Mouse (Mus musculus): ENCODE measurements around the gene Dysf.
"Not testable (repeated sequence)": the region's sequence is repeated elsewhere in the genome, so short reads cannot be mapped to it uniquely, and the experiment has no call there.

The Dysf gene

GRCm38 (mm10) chr6:84008363-84009171 is at the start of gene Dysf:
TSS of gene Dysf (plus strand) at chr6:84008590.
- no peak for DNase-seq

- no peak for DNase-seq
Measured at GRCm38 (mm10) chr6:83987642-83988041, 20.7 kb upstream of the Dysf start.

DNA sequence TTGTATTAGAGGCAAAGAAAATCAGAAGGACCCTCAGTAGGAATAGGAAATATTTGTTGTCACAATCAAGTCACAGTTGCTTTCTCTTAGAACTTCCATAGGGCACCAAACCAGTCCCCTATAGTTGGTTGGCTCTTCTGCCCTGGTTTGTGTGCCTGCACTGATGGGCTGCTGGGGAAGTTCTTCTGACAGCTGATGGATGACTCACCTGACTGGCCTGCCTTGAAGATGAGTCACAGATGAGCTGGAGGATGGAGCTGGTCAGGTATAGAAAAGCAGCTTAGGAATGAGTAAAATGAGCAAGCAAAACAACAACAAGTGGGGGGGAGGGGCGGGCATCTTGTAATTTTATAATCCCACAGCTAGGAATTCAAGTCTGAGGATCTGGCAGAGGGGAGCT is 5.7 kb upstream of the Dysf start:
- no peak for DNase-seq

GRCm38 (mm10) chr6:84004295-84004694 is 4.1 kb upstream of the Dysf start:
- no peak for DNase-seq

GRCm38 (mm10) chr6:84009172-84009872 is 932 bp downstream of the Dysf start:
- no peak for DNase-seq

- DNase-seq = no peak
Measured at GRCm38 (mm10) chr6:84009915-84010302, 1.5 kb downstream of the Dysf start.

- no peak for DNase-seq
Measured at GRCm38 (mm10) chr6:84010303-84011225, 2.2 kb downstream of the Dysf start.

- DNase-seq = not testable (repeated sequence)
Measured at GRCm38 (mm10) chr6:84014961-84015683, 6.7 kb downstream of the Dysf start.

DNA sequence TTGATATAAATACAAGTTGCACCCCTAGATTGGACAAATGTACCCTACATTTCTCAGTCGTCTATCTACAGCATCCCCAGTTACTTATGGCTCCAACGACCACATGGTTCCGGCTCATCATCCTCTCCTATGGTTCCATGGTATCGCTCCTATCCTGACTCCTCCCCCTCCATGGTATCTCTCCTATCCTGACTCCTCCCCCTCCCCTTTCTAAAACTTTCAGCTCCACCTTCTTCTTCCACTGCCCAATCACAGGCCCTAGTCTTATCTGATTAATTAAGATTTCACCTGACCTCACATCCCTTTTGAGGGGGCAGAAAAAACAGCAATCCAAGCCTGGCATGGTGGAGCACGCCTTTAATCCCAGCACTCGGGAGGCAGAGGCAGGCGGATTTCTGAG is 8.5 kb downstream of the Dysf start:
- DNase-seq = no peak

DNA sequence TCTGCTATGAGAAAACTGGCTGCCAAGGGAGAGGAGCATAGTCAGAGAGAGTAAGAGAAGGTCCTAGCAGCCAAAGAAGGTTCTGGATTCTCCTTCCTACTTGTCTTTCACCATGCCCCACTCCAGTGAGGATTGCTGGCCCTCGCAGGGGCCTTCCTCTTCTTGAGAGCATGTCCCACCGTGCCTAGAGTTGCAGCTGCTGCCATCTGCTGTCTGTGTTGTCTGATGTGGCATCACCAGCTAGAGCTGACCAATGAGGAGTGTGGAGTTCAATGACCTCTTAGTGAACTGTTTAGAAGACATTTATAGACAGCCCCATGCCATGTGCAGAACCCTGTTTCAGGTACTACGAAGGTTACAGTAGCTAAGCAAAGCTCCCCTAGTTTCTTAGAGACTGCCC is 9.0 kb downstream of the Dysf start:
- DNase-seq = no peak

DNA sequence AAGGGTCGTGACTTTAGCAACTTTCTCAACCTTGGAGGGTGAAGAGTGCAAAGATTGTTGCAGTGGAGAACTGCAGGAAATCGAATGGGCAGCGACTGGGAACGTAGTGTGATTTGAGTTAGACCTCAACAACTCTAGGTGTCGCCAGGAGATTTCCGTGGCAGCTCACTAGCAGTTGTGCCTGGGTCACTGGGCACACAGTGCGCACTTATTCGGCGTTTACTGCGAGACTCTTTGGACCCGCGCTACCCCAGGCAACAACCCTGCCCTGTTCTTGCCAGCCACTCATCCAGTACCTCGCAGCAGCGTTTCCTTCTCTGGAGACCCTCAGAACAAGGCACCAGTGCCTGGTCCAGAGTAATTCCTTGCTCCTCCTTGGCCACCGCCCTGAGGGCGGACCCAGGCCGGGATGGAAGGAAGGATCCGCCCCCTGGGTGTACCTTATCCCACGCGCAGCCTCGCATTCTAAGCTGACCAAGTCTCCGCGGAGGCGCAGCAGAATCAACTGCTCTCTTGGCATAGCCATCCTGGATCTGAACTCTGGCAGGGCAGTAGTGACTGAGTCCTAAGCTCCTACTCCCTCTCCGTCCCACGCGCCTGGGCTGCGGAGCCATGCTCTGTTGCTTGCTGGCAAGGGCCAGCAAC is 10.6 kb downstream of the Dysf start:
- DNase-seq = no peak

DNA sequence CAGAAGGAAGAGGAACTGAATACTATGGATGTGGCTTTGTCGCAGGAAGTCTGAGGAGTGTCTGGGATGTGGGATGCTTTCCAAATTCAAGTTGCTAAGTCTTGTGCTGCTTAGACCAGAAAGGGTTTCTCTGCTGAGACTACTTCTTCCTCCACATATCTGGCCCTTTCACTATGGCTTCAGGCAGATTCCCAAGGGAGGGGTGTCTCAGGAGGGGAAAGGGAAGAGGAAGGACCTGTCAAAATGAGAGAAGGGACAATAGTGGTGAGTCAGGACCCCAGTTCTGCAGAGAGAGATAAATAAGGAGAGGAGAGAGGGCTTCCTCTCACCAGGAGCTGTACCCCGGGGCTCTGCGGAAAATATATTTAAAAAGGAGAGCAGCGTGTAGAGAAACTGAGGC is 11.6 kb downstream of the Dysf start:
- DNase-seq = no peak

GRCm38 (mm10) chr6:84021990-84022389 is 13.6 kb downstream of the Dysf start:
- DNase-seq = no peak

DNA sequence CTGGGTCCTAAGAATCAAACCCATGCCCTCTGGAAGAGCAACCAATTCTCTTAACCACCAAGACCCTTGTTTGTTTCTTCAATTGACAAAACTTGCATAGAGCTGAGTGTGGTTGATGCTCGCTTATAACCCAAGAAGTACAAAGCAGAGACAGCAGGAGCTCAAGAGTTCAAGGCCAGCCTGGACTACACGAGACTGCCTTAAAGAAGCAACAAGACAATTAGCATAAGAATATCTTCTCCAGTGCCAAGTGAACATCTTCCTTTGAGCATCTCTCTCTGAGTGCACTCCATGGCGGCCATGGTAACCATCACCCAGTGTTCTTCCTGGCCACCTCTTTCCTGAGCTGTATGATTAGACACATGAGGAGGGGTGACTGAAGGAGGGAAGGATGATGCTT is 17.2 kb downstream of the Dysf start:
- no peak for DNase-seq

DNA sequence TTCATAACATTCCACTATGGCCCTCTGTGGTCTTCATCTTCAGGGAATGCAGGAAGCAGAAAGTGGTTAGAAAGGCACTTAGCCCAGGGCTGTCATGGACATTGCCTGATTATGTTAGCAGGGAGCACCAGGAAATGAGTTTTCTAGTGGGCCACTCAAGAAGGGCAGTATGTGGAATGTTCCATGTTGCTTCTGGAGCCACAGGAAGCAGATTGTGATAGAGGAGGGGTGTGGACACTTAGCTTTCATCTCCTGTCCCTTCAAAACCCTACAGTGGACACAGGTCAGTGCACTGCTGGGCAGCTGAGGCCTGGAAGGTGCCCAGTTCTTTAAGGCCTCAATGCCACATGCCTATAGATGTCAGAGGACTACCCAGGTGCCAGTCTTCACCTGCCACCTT is 20.4 kb downstream of the Dysf start:
- no peak for DNase-seq

- DNase-seq = no peak
Measured at GRCm38 (mm10) chr6:84029775-84030174, 21.4 kb downstream of the Dysf start.

DNA sequence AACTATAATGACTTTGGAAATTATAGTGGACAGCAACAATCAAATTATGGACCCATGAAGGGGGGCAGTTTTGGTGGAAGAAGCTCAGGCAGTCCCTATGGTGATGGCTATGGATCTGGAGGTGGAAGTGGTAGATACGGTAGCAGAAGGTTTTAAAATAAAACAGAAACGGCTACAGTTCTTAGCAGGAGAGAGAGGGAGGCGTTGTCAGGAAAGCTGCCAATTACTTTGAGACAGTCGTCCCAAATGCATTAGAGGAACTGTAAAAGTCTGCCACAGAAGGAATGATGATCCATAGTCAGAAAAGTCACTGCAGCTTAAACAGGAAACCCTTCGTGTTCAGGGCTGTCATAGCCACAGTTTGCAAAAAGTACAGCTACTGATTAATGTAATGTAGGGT is 24.1 kb downstream of the Dysf start:
- DNase-seq = not testable (repeated sequence)

- no peak for DNase-seq
Measured at GRCm38 (mm10) chr6:84043251-84043940, 35.0 kb downstream of the Dysf start.

DNA sequence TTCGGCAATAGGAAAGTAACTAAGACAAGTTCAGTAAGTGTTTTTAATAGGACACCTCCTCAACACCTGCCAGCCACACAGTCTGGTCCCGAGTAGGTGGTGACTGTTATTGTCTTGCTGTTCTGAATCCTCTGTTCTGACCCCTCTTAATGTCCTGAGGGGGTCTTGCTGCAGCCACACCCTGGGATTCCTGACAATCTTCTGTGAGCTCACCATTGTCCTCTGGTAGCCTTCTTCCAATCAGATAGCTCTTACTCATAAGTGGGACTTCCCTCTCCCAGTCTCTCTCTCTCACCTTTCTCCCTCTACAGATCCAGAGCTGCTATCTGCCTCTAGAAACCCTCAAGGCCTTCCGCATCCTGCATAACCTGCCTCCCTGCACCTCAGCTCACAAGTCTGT is 36.3 kb downstream of the Dysf start:
- DNase-seq = no peak

DNA sequence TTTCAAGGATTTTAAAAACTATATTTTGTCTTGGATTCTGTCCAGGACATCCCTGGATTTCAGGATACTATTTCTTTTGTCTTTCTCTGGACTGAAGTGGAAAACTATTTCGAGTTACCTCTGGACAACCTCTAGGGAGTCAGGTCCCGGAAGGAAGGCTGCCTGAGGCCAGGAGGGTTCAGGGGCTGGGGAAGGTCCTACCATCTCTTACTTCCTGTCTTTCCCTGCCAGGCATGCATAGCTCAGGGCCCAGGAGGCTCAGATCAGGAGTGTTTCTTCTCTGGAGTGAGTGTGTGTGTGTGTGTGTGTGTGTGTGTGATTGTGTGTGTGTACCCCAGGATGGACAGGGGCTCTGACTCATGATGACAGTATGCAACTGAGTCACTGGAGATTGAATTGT is 40.5 kb downstream of the Dysf start:
- DNase-seq = no peak

DNA sequence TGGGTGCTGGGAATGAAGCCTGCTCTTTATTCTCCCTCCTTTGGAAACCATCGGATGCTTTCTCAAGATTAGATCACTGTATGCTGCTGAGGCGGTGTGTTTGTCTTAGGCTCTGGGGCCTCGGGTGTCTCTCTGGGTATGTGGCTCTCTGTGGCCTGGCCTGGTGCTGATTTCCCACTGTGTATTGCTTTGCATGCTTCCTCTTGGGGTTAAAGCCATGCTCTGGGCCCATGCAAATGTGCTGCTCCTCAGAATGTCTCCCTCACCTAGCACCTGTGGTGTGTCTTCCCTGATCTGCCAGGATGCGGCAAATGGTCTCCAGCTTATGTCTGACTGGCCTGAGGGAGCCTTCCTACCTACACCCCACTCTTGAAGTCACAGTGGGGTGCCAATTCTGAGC is 41.8 kb downstream of the Dysf start:
- no peak for DNase-seq
